Mouse (Mus musculus) neural tube, embryonic 14.5 days (tissue): ENCODE measurements around the gene Scaf4. TPM values are rescaled to one million over a fixed set of nuclear protein-coding genes. Genes with fewer than 3 reads are reported as not detected.
"Not testable (repeated sequence)": the region's sequence is repeated elsewhere in the genome, so short reads cannot be mapped to it uniquely, and the experiment has no call there.

ENCODE experiments used
- ATAC-seq: fragments of 200-750 bp; cut with Nextera tagmentation; 2 replicates; pipeline ENCODE4 v1.8.0; 2017; ENCODE audit warnings: low read depth, mild to moderate bottlenecking, moderate TSS enrichment, moderate library complexity
- H3K27ac ChIP-seq: fragments of 300-500 bp; sonication (generic); 2 replicates; pipeline ENCODE4 v1.5.1; 2014; ENCODE audit warnings: low read depth, mild to moderate bottlenecking, control low read depth, low read length, moderate library complexity, mixed read lengths
- H3K27me3 ChIP-seq: fragments of 300-500 bp; sonication (generic); 2 replicates; pipeline ENCODE4 v1.6.1; 2014; ENCODE audit warnings: low read length; ENCODE audit not compliant: control insufficient read depth, insufficient read depth
- H3K36me3 ChIP-seq: fragments of 300-500 bp; sonication (generic); 2 replicates; pipeline ENCODE4 v1.6.1; 2014; ENCODE audit warnings: low read length, mixed read lengths; ENCODE audit not compliant: control insufficient read depth, insufficient read depth
- H3K4me1 ChIP-seq: fragments of 300-500 bp; sonication (generic); 2 replicates; pipeline ENCODE4 v1.6.1; 2014; ENCODE audit warnings: low read length; ENCODE audit not compliant: control insufficient read depth, insufficient read depth
- H3K4me2 ChIP-seq: fragments of 300-500 bp; sonication (generic); 2 replicates; pipeline ENCODE4 v1.6.1; 2014; ENCODE audit warnings: mild to moderate bottlenecking, low read depth, low read length, control low read depth
- H3K4me3 ChIP-seq: fragments of 300-500 bp; sonication (generic); 2 replicates; pipeline ENCODE4 v1.5.1; 2014; ENCODE audit warnings: low read depth, low read length, control low read depth, mixed read lengths
- H3K9ac ChIP-seq: fragments of 300-500 bp; sonication (generic); replicated peaks from 2 replicates; pipeline ENCODE4 v1.6.1; 2014; ENCODE audit warnings: low read depth, mild to moderate bottlenecking, control low read depth, low read length, mixed read lengths
- H3K9me3 ChIP-seq: fragments of 300-500 bp; sonication (generic); 2 replicates; pipeline ENCODE4 v1.6.1; 2016; ENCODE audit warnings: low read length; ENCODE audit not compliant: control insufficient read depth
- WGBS: fragments of 180-500 bp; shearing (Covaris S2); extraction: QIAGEN DNeasy Blood & Tissue Kit; methylation state at CpG from one replicate; pipeline ENCODE4 v1.1.7; 2014; 5-methylcytosine and 5-hydroxymethylcytosine counted together
- polyA plus RNA-seq: library from polyadenylated mRNA; unstranded; fragments of >200 nt; fragmentation: Nextera tagmentation; extraction: Ambion mirVana; gene quantifications from 2 replicates; pipeline ENCODE4 v1.2.1, GENCODE M21; 2014

Gene Scaf4
- polyA plus RNA-seq, 1 experiment from 2014 or later: 23.9 TPM

DNA sequence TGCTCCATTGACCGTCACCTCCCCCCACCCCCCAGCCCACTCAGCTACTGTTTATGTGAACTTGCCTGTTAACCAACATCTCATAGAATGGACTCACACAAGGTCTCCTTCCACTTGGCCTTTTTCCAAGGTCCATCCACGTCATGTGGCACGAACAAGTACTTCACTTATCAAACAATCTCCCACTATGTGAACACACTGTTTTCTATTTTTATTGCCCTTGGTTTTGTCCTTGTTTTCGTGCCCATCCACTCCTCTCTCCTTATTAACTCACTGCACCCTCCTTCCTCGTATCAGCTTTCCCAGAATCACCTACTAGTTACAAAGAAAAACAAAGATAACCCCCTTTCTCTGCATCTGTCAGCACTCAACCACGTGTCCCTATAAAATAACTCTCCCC, 49.7 kb downstream of the Scaf4 start:
- no peak overlapping the region for H3K9ac ChIP-seq
- H3K4me3 ChIP-seq: no peak overlapping the region
- no peaks in the 10 kb centered on the region for H3K4me1 ChIP-seq
- H3K9me3 ChIP-seq: no peaks in the 10 kb centered on the region
- ATAC-seq: no peak
- WGBS: 68% methylated on average over 6 of the region's 6 CpGs
- H3K27me3 ChIP-seq: no peaks in the 10 kb centered on the region
- H3K27ac ChIP-seq: no peak overlapping the region
- H3K36me3 ChIP-seq: peaks cover 16% of the 10 kb centered on the region; the same call in 1 of the 2 replicates
- H3K4me2 ChIP-seq: no peak overlapping the region

DNA sequence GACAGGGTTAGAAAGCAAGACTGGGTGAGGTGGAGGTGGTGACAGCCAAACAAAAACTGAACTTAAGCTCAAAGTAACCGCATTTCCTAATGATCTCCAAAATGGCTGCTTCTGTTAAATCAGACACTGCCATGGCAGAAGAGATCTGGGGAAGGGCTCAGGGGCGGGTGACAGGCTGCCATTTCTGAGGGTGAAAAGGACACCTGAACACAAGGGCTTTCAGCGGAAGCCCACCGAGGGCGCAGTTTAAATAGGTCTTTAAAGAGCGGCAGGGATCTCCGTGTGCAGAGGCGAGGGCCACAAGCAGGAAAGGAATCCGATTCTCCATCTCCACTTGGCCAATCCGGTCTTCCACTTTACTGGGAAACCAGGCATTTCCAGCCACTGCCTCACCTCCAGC, 50.6 kb downstream of the Scaf4 start:
- H3K9me3 ChIP-seq: no peaks in the 10 kb centered on the region
- H3K27me3 ChIP-seq: no peaks in the 10 kb centered on the region
- 97% methylated on average over 10 of the region's 10 CpGs for WGBS
- H3K4me2 ChIP-seq: no peak overlapping the region
- no peak overlapping the region for H3K4me3 ChIP-seq
- ATAC-seq: no peak
- H3K9ac ChIP-seq: no peak overlapping the region
- no peaks in the 10 kb centered on the region for H3K4me1 ChIP-seq
- H3K27ac ChIP-seq: no peak overlapping the region
- H3K36me3 ChIP-seq: peaks cover 15% of the 10 kb centered on the region; the same call in 1 of the 2 replicates

DNA sequence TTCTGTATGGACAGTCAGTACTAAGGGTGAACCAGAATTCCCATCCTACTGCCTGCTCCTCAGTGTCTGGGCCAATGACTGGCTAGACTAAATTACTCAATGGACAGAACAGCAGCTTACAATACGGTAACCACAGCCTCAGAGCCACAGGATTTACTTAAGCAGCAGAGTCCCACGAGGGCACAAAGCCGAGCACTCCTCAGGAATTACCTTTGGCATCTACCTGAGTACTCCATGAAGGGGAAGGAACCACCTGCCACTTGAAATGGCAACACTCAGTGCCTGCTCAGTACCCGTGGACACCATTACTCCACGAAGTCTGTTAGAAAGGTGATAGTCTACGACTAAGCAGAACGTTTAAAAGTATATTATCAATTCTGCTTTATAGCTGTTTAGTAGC, 53.0 kb downstream of the Scaf4 start:
- no peak for ATAC-seq
- no peaks in the 10 kb centered on the region for H3K27me3 ChIP-seq
- no peak overlapping the region for H3K4me3 ChIP-seq
- no peak overlapping the region for H3K9ac ChIP-seq
- no peaks in the 10 kb centered on the region for H3K9me3 ChIP-seq
- WGBS: 94% methylated on average over 7 of the region's 7 CpGs
- H3K36me3 ChIP-seq: peaks cover 25% of the 10 kb centered on the region; the same call in 1 of the 2 replicates
- H3K27ac ChIP-seq: no peak overlapping the region
- H3K4me1 ChIP-seq: no peaks in the 10 kb centered on the region
- no peak overlapping the region for H3K4me2 ChIP-seq

DNA sequence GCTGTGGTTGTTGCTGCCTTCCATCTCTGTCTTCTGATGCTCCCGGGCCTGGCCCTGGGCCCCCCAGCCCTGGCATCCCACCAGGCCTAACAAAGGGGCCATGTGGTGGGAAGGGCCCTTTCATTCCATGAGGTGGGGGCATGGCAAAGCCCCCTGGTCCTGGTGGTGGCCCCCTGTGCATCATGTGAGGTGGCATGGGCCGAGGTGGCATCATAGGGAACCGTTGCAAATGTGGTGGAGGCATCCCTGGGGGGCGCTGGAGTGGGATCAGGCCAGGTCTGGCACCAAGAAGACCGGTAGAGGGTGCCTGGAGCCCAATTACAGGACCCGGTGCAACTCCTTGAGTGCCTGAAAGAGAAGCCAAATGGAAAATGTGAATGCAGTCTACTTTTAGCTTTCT, 54.4 kb downstream of the Scaf4 start:
- no peaks in the 10 kb centered on the region for H3K4me1 ChIP-seq
- no peak for ATAC-seq

GRCm38 (mm10) chr16:90221441-90222070, 62.7 kb downstream of the Scaf4 start:
- H3K4me3 ChIP-seq: peak overlapping the region; percentile 88
- 5% methylated on average over 20 of the region's 20 CpGs for WGBS
- ATAC-seq: no peak

More for the DNA sequence above, 54.4 kb downstream of the Scaf4 start:
- no peak overlapping the region for H3K27ac ChIP-seq
- H3K4me3 ChIP-seq: no peak overlapping the region
- H3K9ac ChIP-seq: no peak overlapping the region
- no peaks in the 10 kb centered on the region for H3K9me3 ChIP-seq
- WGBS: 90% methylated on average over 6 of the region's 6 CpGs
- H3K4me2 ChIP-seq: no peak overlapping the region
- H3K27me3 ChIP-seq: no peaks in the 10 kb centered on the region
- peaks cover 33% of the 10 kb centered on the region; the same call in 1 of the 2 replicates for H3K36me3 ChIP-seq

GRCm38 (mm10) chr16:90220892-90221431, 63.3 kb downstream of the Scaf4 start:
- Histone ChIP-seq H3K9me3 (no peaks in the 10 kb centered on the region), H3K4me1 (peaks cover 17% of the 10 kb centered on the region; the same call in 1 of the 2 replicates), H3K4me3 (peak overlapping the region; percentile 88), H3K36me3 (peaks cover 5% of the 10 kb centered on the region; the same call in 1 of the 2 replicates), H3K4me2 (peak overlapping the region; percentile 64), H3K9ac (peak overlapping the region; percentile 93), H3K27me3 (no peaks in the 10 kb centered on the region), H3K27ac (peak overlapping the region; percentile 92)
- under 1% methylated on average over 29 of the region's 52 CpGs for WGBS
- ATAC-seq: peak; percentile 88

More at GRCm38 (mm10) chr16:90221441-90222070, 62.7 kb downstream of the Scaf4 start:
- peak overlapping the region; percentile 93 for H3K9ac ChIP-seq
- peak overlapping the region; percentile 64 for H3K4me2 ChIP-seq
- H3K27ac ChIP-seq: peak overlapping the region; percentile 92
- peaks cover 17% of the 10 kb centered on the region; the same call in 1 of the 2 replicates for H3K4me1 ChIP-seq
- no peaks in the 10 kb centered on the region for H3K27me3 ChIP-seq
- no peaks in the 10 kb centered on the region for H3K9me3 ChIP-seq
- H3K36me3 ChIP-seq: peaks cover 8% of the 10 kb centered on the region; the same call in 1 of the 2 replicates

DNA sequence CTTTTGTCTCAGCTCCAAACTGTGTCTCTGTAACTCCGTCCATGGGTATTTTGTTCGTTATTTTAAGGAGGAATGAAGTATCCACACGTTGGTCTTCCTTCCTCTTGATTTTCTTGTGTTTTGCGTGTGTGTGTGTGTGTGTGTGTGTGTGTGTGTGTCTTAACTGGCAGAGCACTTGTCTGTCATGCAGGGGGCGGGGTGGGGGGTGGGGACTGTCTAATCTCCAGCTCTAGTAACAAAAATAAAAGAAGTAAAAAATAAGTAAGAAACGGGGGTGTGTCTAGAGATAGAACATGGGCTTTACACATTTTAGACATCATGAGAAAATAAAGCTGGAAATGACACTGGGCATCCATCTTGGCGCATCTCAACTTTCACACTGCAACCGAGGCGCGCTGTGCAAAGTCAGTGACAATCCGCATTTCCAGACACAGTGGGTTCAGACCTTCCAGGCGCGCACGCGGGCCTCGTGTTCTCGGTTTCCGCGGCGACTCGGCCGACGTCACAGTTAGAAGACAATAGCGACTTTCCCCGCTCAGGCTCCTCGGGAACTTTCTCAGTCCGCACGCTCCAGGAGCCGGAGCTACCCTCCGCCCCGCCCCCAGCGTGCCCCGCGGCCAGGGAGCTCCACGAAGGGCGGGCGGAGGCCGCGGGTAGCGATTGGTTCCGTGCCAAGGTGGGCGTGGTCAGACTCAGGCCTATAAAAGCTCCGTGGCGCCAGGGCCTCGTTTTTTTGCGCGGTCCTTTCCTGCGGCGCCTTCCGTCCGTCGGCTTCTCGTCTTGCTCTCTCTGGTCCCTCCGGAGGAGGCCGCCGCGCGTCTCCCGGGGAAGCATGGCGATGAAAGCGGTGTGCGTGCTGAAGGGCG, 64.0 kb downstream of the Scaf4 start, which contains the start of gene Sod1:
Gene Sod1, plus strand, starts transcription at position 729 of the 866 bp plus-strand sequence.
- H3K9me3 ChIP-seq: no peaks in the 10 kb centered on the region
- WGBS: 2% methylated on average over 63 of the region's 63 CpGs
- ATAC-seq: peak; percentile 95
- H3K27ac ChIP-seq: peak within 1 kb of the TSS; percentile 92
- peak within 1 kb of the TSS; percentile 88 for H3K4me3 ChIP-seq
- peak within 1 kb of the TSS; percentile 93 for H3K9ac ChIP-seq
- H3K27me3 ChIP-seq: no peaks in the 10 kb centered on the region
- 0 out of 2 replicates have a peak, but pooled peaks cover 1% of the 10 kb centered on the region for H3K36me3 ChIP-seq
- H3K4me1 ChIP-seq: peaks cover 17% of the 10 kb centered on the region; the same call in 1 of the 2 replicates
- peak within 1 kb of the TSS; percentile 64 for H3K4me2 ChIP-seq

DNA sequence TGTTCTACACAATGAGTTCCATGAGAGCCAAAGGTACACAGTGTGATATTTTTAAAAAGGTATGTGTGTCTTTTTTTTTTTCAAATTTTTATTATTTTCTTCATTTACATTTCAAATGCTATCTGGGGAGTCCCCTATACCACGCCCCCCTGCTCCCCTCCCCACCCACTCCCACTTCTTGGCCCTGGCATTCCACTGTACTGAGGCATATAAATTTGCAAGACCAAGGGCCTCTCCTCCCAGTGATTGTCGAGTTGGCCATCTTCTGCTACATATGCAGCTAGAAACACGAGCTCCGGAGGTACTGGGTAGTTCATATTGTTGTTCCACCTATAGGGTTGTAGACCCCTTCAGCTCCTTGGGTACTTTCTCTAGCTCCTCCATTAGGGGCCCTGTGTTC, 64.9 kb downstream of the Scaf4 start:
- H3K4me3 ChIP-seq, H3K36me3 ChIP-seq, ATAC-seq, H3K9me3 ChIP-seq, H3K9ac ChIP-seq, H3K27me3 ChIP-seq, H3K27ac ChIP-seq, H3K4me2 ChIP-seq: not testable (repeated sequence)
- 72% methylated on average over 4 of the region's 4 CpGs for WGBS
- peaks cover 17% of the 10 kb centered on the region; the same call in 1 of the 2 replicates for H3K4me1 ChIP-seq
